Mouse (Mus musculus) ES-E14 (cell line): ENCODE measurements around the gene Arhgef10l. TPM values are rescaled to one million over a fixed set of nuclear protein-coding genes. Genes with fewer than 3 reads are reported as not detected.
A peak's percentile ranks its signal among the peaks of the same experiment; 100 is the strongest.

ENCODE experiments used
- DNase-seq: peaks from one replicate; pipeline ENCODE4 v3.0.0-alpha.2; 2013; ENCODE audit warnings: low read depth, low spot score
- H3K27ac ChIP-seq: 2 replicates; pipeline ENCODE4 v1.5.1; 2012; ENCODE audit warnings: low read depth, mild to moderate bottlenecking, low read length, moderate library complexity, mixed read lengths; ENCODE audit not compliant: poor library complexity, insufficient read depth, severe bottlenecking
- H3K36me3 ChIP-seq: 2 replicates; pipeline ENCODE4 v1.6.1; 2012; ENCODE audit warnings: mild to moderate bottlenecking, low read length, moderate library complexity, mixed read lengths; ENCODE audit not compliant: control insufficient read depth, poor library complexity, insufficient read depth, severe bottlenecking
- H3K4me1 ChIP-seq, 2 experiments: fragments of 150-350 bp in 1 of 2; sonication (generic) in 1 of 2; 2 replicates each; pipeline ENCODE4 v1.6.1; 2012; ENCODE audit warnings: low read length in 2 of 2, mild to moderate bottlenecking in 1 of 2, mixed read lengths in 1 of 2; ENCODE audit not compliant: control insufficient read depth in 2 of 2, insufficient read depth in 2 of 2, poor library complexity in 1 of 2
- H3K4me3 ChIP-seq, 2 experiments: fragments of 150-350 bp in 1 of 2; sonication (generic) in 1 of 2; 2 replicates each; pipeline ENCODE4 v1.5.1; 2012; ENCODE audit warnings: low read length in 2 of 2, low read depth in 1 of 2, mild to moderate bottlenecking in 1 of 2, mixed read lengths in 1 of 2; ENCODE audit not compliant: insufficient read depth in 1 of 2, poor library complexity in 1 of 2, severe bottlenecking in 1 of 2
- H3K9ac ChIP-seq: 2 replicates; pipeline ENCODE4 v1.6.1; 2012; ENCODE audit warnings: low read depth, mild to moderate bottlenecking, low read length, mixed read lengths; ENCODE audit not compliant: poor library complexity, insufficient read depth, severe bottlenecking
- H3K9me3 ChIP-seq: fragments of 150-350 bp; sonication (generic); 2 replicates; pipeline ENCODE4 v1.6.1; 2012; ENCODE audit warnings: low read depth, mild to moderate bottlenecking, low read length; ENCODE audit not compliant: control insufficient read depth, insufficient read depth
- CHD2 ChIP-seq: IDR thresholded peaks from 2 replicates; pipeline ENCODE4 v1.6.1; 2014; ENCODE audit warnings: mild to moderate bottlenecking, low read depth, low read length, inconsistent platforms
- HCFC1 ChIP-seq: IDR thresholded peaks from 2 replicates; pipeline ENCODE4 v1.6.1; 2012; ENCODE audit warnings: low read length, inconsistent platforms, borderline replicate concordance; ENCODE audit not compliant: insufficient read depth
- MAFK ChIP-seq: IDR thresholded peaks from 2 replicates; pipeline ENCODE4 v1.6.1; 2014; ENCODE audit warnings: mild to moderate bottlenecking, low read depth, low read length, inconsistent platforms; ENCODE audit not compliant: insufficient read depth
- ZC3H11A ChIP-seq: IDR thresholded peaks from 2 replicates; pipeline ENCODE4 v1.6.1; 2012; ENCODE audit warnings: low read depth, mild to moderate bottlenecking, inconsistent platforms, low read length, borderline replicate concordance
- ZNF384 ChIP-seq: IDR thresholded peaks from 2 replicates; pipeline ENCODE4 v1.6.1; 2012; ENCODE audit warnings: low read depth, low read length, inconsistent platforms
- in situ Hi-C, 2 experiments: fragments of 600-800 bp; cut with MboI; formaldehyde crosslinking; loops; one replicate each; pipeline ENCODE4 v1.15.1; 2025; ENCODE audit warnings: low sequenced_read_pairs in 2 of 2, inconsistent platforms in 1 of 2; ENCODE audit not compliant: unreplicated experiment in 2 of 2
- total RNA-seq: library from RNA; depleted of rRNA; stranded (reverse); fragments of 300-350 nt; gene quantifications from 2 replicates; pipeline ENCODE4 v1.2.3, GENCODE M21; 2012

The Arhgef10l gene
- total RNA-seq, 1 experiment: 14.8 TPM

GRCm38 (mm10) chr4:140683608-140684007 is 17.8 kb upstream of the Arhgef10l start:
- Histone ChIP-seq H3K9me3 (no peaks in the 10 kb centered on the region), H3K9ac (no peak overlapping the region), H3K4me3 (no peak overlapping the region), H3K36me3 (no peaks in the 10 kb centered on the region), H3K4me1 (peaks cover 0 to 21% of the 10 kb centered on the region in 2 experiments; a peak in 2 of 4 replicates), H3K27ac (no peak overlapping the region)
- in situ Hi-C loops: no loop called here
- TF ChIP-seq CHD2 (no peak), ZNF384 (no peak), HCFC1 (no peak), MAFK (no peak), ZC3H11A (no peak)
- DNase-seq: no peak

- Histone ChIP-seq H3K9ac (no peak overlapping the region), H3K4me1 (peaks cover 0 to 20% of the 10 kb centered on the region in 2 experiments; a peak in 2 of 4 replicates), H3K9me3 (no peaks in the 10 kb centered on the region), H3K4me3 (no peak overlapping the region), H3K27ac (no peak overlapping the region), H3K36me3 (no peaks in the 10 kb centered on the region)
- no peak for TF ChIP-seq ZNF384
- no peak for TF ChIP-seq CHD2
- no peak for DNase-seq
- in situ Hi-C loops: no loop called here
These were observed 15.1 kb upstream of the Arhgef10l start for GRCm38 (mm10) chr4:140680731-140681397.

GRCm38 (mm10) chr4:140679723-140680380 is 14.0 kb upstream of the Arhgef10l start:
- H3K36me3 ChIP-seq: no peaks in the 10 kb centered on the region
- peak; percentile 75; the same call in 1 of the 2 replicates for TF ChIP-seq ZC3H11A
- TF ChIP-seq CHD2: no peak
- peak; percentile 92 for DNase-seq
- no peaks in the 10 kb centered on the region for H3K9me3 ChIP-seq
- no peak overlapping the region for H3K9ac ChIP-seq
- H3K4me1 ChIP-seq: peaks cover 0 to 13% of the 10 kb centered on the region in 2 experiments; a peak in 2 of 4 replicates
- in situ Hi-C loops: loop anchor here in 1 of 2 experiments (10.0 kb wide), 1 partner anchor 85 kb away; no protein-coding TSS in a partner anchor
- 0 out of 4 replicates have a peak overlapping the region, but pooled peaks of 1 of the 2 experiments have one; percentile 4 for H3K4me3 ChIP-seq
- H3K27ac ChIP-seq: no peak overlapping the region

GRCm38 (mm10) chr4:140679038-140679437 is 13.2 kb upstream of the Arhgef10l start:
- peaks cover 0 to 8% of the 10 kb centered on the region in 2 experiments; a peak in 2 of 4 replicates for H3K4me1 ChIP-seq
- TF ChIP-seq ZNF384 (no peak), ZC3H11A (peak; percentile 72; the same call in 1 of the 2 replicates)
- H3K27ac ChIP-seq: no peak overlapping the region
- no peak overlapping the region for H3K9ac ChIP-seq
- H3K4me3 ChIP-seq: no peak overlapping the region
- in situ Hi-C loops: loop anchor here in 1 of 2 experiments (10.0 kb wide), 1 partner anchor 84 kb away; no protein-coding TSS in a partner anchor
- H3K36me3 ChIP-seq: no peaks in the 10 kb centered on the region
- H3K9me3 ChIP-seq: no peaks in the 10 kb centered on the region
- DNase-seq: no peak
